Mouse (Mus musculus) frontal cortex, adult 2 months (tissue): ENCODE data around the gene Ccdc146. TPM values are rescaled to one million over a fixed set of nuclear protein-coding genes. Genes with fewer than 3 reads are reported as not detected.
A peak's percentile ranks its signal among the peaks of the same experiment; 100 is the strongest.
"Not testable (repeated sequence)": the region's sequence is repeated elsewhere in the genome, so short reads cannot be mapped to it uniquely, and the experiment has no call there.

Experiments
- DNase-seq, 2 experiments: peaks; one replicate each; pipeline ENCODE4 v3.0.0; 2022; ENCODE audit warnings: low spot score in 1 of 2; ENCODE audit errors: extremely low spot score in 1 of 2
- polyA plus RNA-seq: library from polyadenylated mRNA; depleted of rRNA; stranded (reverse); fragments of >200 nt; gene quantifications from 2 replicates; pipeline ENCODE4 v1.2.3, GENCODE M21; 2012

Ccdc146 gene
- polyA plus RNA-seq, 1 experiment = 0.22 TPM

DNA sequence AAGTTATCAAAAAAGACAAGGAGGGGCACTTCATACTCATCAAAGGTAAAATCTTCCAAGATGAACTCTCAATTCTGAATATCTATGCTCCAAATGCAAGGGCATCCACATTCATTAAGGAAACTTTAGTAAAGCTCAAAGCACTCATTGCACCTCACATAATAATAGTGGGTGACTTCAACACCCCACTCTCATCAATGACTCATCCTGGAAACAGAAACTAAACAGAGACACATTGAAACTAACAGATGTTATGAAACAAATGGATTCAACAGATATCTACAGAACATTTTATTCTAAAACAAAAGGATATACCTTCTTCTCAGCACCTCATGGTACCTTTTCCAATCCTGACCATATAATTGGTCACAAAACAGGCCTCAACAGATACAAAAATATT, 82.2 kb downstream of the Ccdc146 start:
- DNase-seq = not testable (repeated sequence)

- DNase-seq = no peak
These were observed 92.4 kb downstream of the Ccdc146 start for GRCm38 (mm10) chr5:21332119-21332518.

GRCm38 (mm10) chr5:21331656-21332055, 92.8 kb downstream of the Ccdc146 start:
- DNase-seq = no peak

DNA sequence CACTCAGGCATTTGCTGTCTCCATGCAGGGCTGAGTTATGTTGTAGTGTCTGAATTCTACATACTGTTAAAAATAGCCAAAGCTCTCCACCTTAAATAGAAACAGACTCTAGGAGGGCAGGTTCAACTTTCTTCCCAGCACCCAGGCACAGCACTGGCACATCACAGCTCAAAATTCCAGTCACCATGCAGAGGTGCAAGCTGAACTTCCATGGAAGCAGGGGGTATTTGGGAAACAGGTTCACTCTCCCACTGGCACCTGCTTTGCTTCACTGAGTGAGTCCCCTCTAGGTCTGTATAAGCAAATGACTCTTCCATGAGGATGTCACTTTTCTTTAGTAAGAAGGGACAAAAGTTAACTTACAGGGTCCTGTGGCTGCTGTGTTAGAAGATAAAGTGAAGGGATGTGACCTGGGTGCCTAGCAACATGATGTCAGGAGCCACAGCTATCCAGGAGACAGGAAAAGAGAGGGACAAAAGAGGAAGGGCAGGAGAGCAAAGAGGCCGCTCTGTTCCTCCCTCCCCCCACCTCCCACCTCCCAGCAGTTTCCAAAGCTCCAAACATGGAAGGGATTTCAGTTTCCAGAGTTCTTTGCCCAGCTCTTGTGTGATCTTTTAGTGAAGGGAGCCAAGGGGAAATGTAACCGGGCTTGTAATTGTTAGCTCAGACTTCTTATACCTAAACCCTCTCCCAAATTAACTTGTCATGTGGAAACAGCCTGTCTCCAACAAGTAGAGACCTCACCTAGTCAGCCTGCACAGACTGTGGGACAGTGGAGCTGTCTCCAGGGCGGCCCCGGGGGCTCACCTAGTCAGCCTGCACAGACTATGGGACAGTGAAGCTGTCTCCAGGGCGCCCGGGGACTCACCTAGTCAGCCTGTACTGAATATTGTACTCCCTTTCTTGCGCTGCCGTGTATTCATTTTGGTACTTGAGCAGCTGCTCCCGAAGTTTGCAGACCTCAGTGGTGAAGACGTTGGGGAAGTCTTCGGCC, 94.5 kb downstream of the Ccdc146 start:
- peak in 1 of 2 experiments; percentile 32 for DNase-seq

- no peak for DNase-seq
These were observed 95.9 kb downstream of the Ccdc146 start for GRCm38 (mm10) chr5:21328560-21328959.

GRCm38 (mm10) chr5:21326494-21326893, 98.0 kb downstream of the Ccdc146 start:
- DNase-seq = peak in 1 of 2 experiments; percentile 65

DNA sequence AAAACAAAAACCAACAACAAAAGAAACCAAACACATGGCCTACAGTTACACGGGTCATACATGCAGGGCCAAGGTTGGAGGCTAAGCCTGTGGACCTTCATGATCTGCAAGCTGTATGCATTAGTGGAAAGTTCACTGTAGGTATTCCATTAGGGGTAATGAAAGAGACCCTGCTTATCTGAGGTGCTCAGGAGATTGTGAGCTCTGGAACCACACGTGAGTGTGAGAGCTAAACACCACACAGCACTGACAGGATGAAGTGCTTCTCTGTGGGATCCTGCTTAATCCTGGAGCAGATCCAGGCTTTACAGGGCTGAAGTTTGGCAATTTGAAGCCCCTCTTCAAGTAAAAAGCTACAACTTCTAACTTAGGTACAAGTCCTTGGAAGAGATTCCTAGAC, 104.3 kb downstream of the Ccdc146 start:
- no peak for DNase-seq

GRCm38 (mm10) chr5:21314696-21315095, 109.8 kb downstream of the Ccdc146 start:
- DNase-seq = peak in 1 of 2 experiments; percentile 16

DNA sequence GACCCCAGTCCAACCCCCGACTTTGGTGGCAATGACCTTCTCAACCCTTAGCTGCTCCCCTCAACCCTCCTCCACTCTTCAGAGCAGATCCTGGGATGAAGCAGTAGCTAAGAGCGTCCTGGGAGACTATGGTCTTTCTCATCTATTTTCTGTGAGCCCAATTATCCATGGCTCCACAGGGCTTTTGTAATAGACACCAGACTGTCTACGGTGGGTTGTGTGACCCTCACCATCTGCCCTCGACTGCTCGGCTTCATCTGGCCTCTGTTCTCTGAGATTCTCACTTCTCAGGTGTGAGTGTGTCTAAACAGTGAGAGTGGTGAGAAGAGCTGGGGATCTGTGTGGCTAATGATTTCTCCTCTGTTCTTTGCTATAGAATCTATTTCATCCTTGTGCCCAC, 117.3 kb downstream of the Ccdc146 start:
- DNase-seq = no peak

DNA sequence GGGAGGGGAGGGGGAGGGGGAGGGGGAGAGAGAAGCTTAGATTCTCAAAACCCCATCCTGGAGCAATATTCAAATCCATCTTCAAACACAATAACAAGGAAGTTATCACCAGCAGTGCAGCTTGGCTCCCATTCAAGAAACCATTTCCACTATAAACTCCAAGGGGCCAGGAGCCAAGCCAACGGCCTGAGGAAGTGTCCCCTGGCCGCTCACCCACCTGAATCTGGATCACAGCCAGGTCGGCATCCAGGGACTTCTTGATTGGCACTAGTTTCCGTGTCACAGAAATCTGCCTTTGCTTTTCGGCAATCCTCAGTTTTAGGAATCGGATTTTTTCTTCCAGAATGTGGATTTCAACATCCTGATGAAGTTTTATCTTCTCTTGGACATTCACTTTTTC, 123.5 kb downstream of the Ccdc146 start:
- DNase-seq = no peak

- no peak for DNase-seq
These were observed 124.4 kb downstream of the Ccdc146 start for GRCm38 (mm10) chr5:21300058-21300457.

GRCm38 (mm10) chr5:21299076-21299755, 125.3 kb downstream of the Ccdc146 start:
- DNase-seq = no peak

- DNase-seq = no peak
These were observed 128.8 kb downstream of the Ccdc146 start for GRCm38 (mm10) chr5:21295683-21296082.

DNA sequence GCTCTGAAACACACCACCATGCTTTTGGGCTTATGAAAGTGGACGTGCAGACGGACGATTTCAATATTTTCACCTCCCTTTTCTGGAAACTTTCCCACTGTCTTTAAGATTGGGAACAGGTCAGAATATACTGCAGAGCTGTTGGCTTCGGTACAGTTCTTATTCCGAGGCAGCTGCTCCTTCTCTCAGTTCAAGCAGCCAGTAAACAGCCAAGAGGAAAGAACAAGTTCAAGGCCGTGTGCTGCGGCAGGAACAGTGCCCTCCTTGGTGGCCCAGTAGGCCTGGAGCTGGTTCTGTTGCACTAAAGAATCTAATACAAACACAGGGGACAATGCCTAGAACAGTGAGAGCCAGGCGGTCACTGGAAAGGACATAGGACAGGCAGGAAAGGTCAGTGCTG, 133.9 kb downstream of the Ccdc146 start:
- DNase-seq = no peak

GRCm38 (mm10) chr5:21288658-21289435, 135.6 kb downstream of the Ccdc146 start:
- DNase-seq = no peak

- no peak for DNase-seq
These were observed 141.0 kb downstream of the Ccdc146 start for GRCm38 (mm10) chr5:21283356-21284062.

- not testable (repeated sequence) for DNase-seq
These were observed 146.8 kb downstream of the Ccdc146 start for GRCm38 (mm10) chr5:21277685-21278084.

DNA sequence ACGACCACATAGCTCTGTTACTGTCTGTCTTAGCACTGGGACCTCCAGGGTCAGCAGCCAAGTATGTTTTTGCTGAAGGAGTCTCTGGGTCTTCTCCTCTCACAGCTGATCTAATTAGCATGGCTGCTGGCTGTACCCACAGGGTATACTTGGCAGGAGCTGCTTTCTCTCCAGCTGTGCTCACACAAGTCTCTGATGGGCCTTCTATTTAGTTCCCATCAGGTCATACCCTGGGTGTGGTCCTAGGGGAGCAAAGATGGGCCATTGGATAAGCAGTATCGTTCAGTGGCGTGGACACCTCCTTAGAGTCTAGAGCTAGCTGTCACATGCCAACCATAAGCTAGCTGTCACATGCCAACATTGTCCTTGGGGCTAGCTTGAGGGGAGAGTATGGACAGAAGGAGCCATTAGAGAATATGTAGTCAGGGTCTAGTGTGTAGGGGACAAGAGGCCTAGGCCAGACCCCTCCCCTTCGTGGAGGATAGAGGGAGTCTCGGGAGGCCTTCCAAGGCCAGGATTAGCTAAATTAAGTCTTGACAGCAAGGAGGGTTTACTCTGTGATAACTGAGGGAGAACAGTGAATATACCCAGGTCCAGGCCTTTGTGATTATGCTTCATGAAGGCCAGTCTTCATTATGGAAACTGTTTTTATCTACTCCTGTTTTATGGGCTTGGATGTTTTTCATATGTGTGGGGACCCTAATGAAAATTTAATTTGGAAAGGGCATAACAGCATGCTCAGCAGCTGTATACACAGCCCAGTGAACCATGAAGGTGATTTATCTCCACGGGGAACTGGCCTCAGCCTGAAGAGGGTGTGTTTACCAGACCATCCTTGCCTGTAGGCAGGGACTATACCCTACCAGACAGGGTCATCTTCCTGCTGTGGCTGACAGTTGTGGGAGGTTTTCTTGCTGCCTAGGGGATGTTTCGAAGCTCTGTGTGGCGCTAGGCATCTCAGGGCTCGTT, 152.8 kb downstream of the Ccdc146 start:
- DNase-seq = no peak

- DNase-seq = no peak
These were observed 153.7 kb downstream of the Ccdc146 start for GRCm38 (mm10) chr5:21270756-21271155.
